Mouse (Mus musculus): ENCODE data around the gene Prdm13.

DNA sequence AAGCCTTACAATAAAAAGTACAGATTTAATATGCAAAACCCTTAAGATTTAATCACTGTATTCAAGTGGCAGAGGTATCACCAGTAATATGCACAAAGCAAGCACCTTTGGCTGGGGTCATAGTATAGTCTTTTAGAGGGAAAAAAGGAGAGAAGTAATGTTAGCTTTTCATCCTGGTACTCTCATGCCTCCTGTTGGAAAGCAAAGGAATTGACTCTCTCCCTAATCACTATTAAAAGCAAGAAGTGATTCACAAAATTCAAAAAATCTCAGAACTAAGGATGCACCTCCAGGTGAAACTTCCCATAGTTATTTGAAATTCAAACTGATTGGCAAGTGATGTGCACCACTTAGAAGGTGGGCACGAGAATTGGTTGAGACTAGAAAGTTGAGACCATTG, 19.3 kb upstream of the Prdm13 start:
- TF ChIP-seq EP300 (IDR thresholded peaks at IDR 0.05; ENCODE audit: low read depth) (no peak), CTCF (IDR thresholded peaks at IDR 0.05; ENCODE audit: low read depth) (no peak)
